Mouse (Mus musculus): ENCODE results near the gene Cacna1b.

Cacna1b gene

DNA sequence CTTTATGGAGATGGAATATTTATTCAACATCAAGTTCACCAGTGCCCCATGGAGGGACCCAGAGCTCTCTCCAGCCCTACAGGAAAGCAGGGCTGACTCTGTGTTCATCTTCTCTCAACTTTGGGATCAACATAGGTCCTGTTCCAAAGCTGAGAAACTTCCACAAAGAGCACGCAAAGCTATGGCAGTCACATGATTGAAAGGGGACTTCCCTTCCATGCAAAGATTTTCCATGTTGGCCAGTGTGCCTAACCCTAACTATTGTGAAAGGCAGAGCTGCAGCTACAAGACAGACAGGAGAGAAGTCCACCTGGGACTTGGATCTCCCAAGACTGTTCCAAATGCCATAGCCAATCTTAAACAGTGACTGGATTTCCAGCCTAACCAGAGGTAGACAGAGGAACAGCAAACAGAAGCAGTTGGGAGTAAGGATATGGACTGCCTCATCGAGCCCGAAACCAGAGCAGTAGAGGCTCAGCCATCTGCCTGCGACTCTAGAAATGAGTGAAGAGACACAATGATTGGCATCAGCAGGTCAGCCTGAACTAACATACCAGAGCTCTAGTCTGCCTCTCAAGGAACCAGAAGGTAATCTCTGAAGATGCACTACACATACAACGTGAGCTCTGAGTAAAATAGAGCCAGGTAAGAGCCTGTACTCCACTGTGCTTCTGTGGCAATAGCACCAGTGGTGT lies 116.4 kb downstream of the Cacna1b start:
- no peak for DNase-seq

GRCm38 (mm10) chr2:24642834-24643233 lies 120.1 kb downstream of the Cacna1b start:
- no peak for DNase-seq

GRCm38 (mm10) chr2:24638102-24638954 lies 124.6 kb downstream of the Cacna1b start:
- DNase-seq, result peak; percentile 39

GRCm38 (mm10) chr2:24633645-24634044 lies 129.3 kb downstream of the Cacna1b start:
- no peak for DNase-seq

DNA sequence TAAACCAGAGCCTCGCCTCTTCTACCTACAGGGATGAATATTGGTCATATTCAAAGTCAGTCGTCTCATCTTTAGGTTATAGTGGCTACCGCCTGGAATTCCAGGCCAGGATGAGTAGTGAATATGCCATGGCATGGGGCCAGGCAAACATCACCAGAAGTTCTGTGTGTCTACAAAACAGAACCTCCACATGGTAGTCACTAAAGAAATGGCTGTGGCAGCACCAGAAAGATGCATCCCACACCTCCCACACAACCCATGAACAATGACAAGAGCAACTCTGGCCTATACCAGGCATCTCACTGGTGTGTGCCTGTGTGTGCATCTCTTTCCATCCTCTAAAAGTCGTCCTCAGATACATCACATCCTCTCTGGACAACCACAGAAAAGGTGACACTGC lies 145.8 kb downstream of the Cacna1b start:
- no peak for DNase-seq

DNA sequence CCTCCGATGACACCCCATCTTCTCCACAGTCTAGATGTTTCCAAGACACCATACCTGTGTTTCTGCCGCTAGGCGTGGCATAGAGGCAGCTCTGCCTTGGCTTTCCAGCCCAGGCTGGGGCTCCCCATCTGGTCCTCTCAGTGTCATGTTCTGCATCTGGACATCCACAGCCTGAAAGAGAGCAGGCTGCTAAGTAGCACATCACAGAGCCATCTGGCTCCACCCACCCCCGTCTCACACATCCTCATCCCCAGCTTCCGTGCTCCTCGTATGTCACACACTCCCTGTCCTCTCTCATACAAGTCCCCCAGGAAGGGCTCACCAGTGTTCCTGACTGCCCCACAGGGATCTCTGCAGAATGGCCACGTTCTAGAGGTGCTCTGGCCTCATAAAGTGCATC lies 153.2 kb downstream of the Cacna1b start:
- no peak for DNase-seq

DNA sequence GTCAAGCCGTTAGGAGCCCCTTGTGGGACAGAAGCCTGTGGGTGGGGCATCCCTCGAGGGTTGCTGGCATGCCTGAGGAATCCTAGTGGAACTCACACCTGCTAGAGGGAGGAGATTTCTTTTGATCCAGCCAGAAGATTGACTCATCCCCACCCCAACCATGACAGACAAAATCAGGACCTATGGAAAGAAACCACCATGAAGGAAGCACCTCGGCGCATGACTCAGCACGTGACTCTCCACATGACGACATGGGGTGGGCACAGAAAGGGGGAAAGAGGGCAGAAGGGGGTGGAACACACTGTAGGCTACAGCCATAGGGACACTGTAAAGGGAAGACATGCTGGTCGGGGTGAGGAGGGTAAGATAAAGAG lies 154.2 kb downstream of the Cacna1b start:
- no peak for DNase-seq

- no peak for DNase-seq
Measured at GRCm38 (mm10) chr2:24607905-24608764, 154.8 kb downstream of the Cacna1b start.

GRCm38 (mm10) chr2:24606531-24606930 lies 156.4 kb downstream of the Cacna1b start:
- DNase-seq, result no peak

DNA sequence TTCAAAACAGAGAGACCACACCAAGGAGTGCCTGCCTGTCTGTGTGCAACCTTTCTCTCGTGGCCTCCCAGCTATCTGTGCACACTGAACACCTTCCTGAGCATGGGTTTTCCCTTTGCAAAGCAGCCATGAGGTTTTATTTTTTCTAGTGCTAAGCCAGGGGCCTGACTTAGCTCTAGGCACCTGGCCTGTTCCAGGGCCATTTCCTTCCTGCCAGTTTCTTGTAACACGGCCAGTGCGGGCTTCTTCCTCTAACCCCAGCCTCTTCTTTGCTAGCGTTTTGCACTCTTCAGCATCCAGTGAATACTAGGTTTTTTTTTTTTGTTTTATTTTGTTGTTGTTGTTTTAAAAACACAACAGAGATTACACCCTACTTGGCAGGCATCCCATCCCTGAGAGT lies 157.9 kb downstream of the Cacna1b start:
- DNase-seq, result no peak

- DNase-seq, result no peak
Measured at GRCm38 (mm10) chr2:24589426-24589825, 173.5 kb downstream of the Cacna1b start.

- DNase-seq, result no peak
Measured at GRCm38 (mm10) chr2:24587999-24588398, 175.0 kb downstream of the Cacna1b start.

GRCm38 (mm10) chr2:24574616-24575015 lies 188.3 kb downstream of the Cacna1b start:
- DNase-seq, result peak; percentile 65

DNA sequence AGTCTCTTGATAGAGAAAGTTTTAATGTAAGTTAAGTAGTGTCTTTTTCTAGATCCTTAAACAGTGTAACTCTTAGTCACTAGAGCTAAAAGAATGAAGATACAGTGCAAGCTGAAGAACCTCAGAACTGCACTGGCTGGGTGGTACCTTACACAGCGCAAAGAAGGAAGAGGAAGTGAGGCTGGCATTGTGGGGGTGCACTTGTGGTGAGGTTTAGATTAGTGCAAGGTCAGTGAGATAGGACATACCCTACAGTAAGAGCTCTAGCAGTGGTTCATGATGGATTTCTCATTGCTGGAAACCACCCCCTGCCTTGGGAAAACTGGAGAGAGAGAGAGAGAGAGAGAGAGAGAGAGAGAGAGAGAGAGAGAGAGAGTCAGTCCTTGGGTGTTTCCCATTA lies 192.0 kb downstream of the Cacna1b start:
- no peak for DNase-seq

DNA sequence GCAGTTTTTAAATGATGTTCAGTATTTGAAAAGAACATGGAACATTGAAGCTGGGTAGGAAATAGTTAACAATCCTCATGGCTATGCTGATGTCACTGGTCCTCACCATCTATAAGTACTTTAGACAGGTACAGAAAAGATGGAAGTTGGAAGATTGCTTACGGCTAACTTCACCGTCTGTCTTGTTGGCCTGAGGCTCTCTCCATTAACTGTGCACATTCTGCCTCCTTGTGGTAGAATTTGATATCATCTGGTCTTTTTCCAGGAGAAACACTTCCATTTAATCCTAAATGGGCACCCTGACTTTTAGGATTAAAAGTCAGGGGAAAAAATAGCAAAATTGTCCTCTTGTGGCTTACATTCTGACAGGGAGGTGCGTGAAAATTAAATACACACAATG lies 194.4 kb downstream of the Cacna1b start:
- peak; percentile 69 for DNase-seq

DNA sequence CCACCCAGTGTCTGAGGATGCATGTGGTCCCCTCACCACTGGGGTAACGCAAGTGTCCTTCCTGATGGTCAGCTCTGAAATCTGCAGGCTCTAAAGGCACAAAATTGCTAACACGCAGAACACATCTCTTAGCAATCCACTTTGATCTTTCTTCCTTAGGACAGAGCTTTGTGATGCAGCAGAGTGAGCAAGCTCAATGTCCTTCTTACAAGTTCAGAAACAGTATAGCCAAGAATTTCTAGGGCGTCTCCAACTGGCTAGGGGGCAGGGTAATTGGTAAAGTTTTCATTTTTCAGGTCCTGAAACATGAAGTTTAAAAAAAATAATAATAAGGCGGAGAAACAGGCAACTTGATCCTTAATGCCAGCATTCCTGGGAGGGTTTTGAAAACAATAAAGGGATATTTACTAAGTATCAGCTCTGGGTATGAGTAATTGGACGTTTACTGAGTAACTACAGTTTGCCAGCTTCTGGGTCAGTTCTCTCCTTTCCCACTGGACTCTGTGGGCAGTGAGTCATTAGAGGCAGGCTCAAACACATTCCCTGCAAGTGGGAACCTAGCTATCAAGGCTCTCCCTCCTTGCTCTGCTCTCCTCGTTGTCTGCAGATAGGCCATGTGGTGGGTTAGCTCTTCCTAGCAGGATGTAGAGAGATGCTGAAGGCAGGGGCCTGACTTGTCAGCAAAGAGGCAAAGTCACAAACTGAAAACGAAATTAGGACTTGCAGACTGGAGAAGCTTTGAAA lies 200.2 kb downstream of the Cacna1b start:
- DNase-seq, result no peak

DNA sequence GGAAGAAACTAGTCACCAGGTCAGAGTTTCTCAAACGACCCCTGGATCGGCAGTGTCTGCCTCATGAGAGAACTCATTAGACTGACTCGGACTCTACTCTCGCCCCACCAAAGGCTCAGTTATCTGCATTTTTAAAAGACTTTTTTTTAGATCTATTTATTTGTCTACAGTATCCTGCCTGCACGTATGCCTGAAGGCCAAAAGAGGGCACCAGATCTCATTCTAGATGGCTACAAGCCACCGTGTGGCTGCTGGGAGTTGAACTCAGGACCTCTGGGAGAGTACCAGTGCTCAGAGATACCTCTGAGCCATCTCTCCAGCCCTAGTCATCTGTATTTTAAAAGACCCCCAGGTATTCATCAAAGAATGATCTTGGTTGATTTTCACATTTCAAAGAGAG lies 201.0 kb downstream of the Cacna1b start:
- DNase-seq, result no peak

DNA sequence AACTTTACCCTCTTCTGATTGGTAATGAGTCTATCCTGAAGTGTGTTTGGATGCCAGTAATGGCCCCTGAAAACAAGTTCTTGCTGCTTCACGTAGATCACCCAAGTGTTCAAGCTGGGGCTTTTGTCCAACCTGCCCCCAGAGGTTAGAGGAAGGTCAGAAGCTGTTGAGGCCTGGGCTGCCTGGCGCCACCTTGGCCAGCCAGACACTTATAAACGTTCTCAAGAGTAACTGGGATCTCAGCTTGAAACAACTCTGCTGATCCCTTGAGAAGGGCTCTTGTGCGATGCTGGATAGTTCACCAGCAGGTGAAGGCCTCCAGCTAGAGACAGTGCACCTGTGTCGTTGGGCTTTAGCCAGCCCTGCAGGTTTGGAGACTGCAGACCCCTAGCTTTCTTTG lies 202.8 kb downstream of the Cacna1b start:
- no peak for DNase-seq

DNA sequence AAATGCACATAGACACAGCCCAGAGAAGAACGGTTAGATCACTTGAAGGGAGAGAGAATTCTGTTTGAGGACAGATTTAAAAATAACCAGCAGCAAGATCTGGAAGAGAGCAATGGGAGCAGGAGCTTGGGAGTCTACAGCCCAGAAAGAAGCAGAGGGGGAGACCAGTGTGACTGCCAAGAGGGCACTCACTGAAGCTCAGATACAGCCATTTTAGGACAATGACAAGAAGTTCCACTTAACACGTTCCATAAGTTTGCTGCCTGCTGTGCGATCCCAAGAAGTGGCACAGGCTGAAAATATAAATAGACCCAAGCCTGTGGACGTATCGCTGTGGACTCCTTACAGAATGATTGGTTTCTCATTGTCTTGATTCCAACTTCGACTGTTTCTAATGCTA lies 206.6 kb downstream of the Cacna1b start:
- DNase-seq, result no peak

- DNase-seq, result peak; percentile 23
Measured at GRCm38 (mm10) chr2:24553962-24554361, 209.0 kb downstream of the Cacna1b start.

Data from embryo, embryonic 11 days (tissue).